Mouse (Mus musculus): ENCODE data around the gene Tenm4. TPM values are rescaled to one million over a fixed set of nuclear protein-coding genes. Genes with fewer than 3 reads are reported as not detected.

The Tenm4 gene
- polyA plus RNA-seq, 1 experiment from 2014 or later, result 49.7 TPM

DNA sequence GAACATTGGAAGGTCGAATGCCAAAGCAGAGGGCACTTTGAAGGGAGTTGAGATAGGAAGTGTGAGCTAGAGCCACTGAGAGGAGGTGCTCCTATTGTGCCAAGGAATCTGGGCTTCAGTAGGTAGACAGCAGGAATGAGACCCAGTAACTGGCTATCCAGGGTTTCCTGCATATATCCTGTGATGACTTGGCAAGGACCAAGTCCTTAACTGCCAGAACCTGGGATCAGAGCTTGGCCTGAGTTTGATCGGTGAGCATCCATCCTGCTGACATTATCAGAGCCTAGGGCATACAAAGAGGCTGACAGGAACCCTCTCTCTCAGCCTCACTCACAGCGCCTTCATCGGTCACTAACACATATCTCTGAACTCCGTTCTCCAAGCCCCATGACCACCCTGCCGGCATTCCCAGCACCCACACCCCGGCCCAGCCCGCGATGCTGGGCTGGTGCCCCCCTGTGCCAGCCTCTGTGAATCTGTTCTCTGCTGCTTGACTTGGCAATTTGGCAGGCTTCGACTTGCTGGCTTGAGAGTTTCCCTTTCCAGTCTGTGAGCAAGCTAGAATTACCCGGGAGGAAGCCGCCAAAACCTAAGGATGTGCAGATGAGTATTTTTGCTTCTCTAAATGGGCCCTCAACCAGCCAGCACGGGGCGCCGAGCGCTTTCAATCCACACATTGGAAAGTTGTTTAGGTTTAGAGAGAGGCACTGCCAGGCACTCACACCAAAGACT lies 698.2 kb downstream of the Tenm4 start:
- Histone ChIP-seq H3K4me3 (replicated peaks) (no peak overlapping the region), H3K36me3 (peaks cover 10% of the 10 kb centered on the region), H3K9ac (replicated peaks) (no peak overlapping the region), H3K27ac (replicated peaks) (peak overlapping the region; percentile 46), H3K4me2 (no peak overlapping the region), H3K4me1 (peaks cover 16% of the 10 kb centered on the region), H3K27me3 (replicated peaks) (no peaks in the 10 kb centered on the region), H3K9me3 (replicated peaks) (no peaks in the 10 kb centered on the region)
- 73% methylated on average over 16 of the region's 16 CpGs for WGBS
- peak; percentile 69; the same call in 1 of the 2 replicates for ATAC-seq (ENCODE audit: low FRiP score)

DNA sequence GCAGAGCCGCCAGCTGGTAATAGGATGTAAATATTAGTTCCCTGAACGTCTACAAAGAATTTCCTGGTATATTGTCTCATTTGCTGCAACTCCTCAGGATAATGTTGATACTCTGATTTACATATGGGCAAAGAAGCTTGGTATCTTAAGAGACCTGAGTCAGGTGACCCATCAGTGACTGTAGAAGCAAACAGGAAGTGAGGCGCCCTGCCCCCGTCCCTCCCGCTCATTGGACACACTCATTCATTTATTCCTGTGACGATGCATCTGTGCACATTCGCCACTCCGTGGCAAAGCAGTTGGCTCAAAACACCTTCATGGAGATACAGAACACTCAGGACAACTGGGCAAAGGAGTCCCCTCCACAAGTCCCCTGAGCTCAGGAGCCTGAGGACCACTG lies 699.4 kb downstream of the Tenm4 start:
- 74% methylated on average over 8 of the region's 8 CpGs for WGBS
- Histone ChIP-seq H3K9me3 (replicated peaks) (no peaks in the 10 kb centered on the region), H3K4me3 (replicated peaks) (no peak overlapping the region), H3K9ac (replicated peaks) (no peak overlapping the region), H3K36me3 (peaks cover 20% of the 10 kb centered on the region), H3K27ac (replicated peaks) (no peak overlapping the region), H3K4me1 (peaks cover 14% of the 10 kb centered on the region), H3K27me3 (replicated peaks) (no peaks in the 10 kb centered on the region), H3K4me2 (no peak overlapping the region)
- ATAC-seq (ENCODE audit: low FRiP score), result no peak

DNA sequence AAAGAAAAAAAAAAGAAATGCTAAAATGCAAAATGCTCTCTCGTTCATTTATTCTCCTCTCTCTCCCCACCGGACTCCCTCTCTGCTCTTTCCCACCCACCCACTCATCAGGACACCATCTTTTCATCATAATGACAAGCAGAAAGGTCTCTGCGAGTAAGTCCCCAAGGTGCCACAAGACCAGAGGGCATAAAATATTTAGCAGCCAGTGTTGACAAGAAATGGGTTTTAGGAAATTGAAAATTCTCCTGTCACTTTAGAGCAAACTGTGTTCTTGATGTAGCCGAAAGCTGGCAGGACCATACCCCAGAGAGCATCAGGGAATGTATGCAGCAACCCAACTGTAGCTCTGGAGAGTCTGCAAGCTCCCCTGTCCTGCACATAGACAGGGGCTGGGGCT lies 700.0 kb downstream of the Tenm4 start:
- Histone ChIP-seq H3K4me3 (replicated peaks) (no peak overlapping the region), H3K36me3 (peaks cover 20% of the 10 kb centered on the region), H3K27ac (replicated peaks) (no peak overlapping the region), H3K4me1 (peaks cover 11% of the 10 kb centered on the region), H3K9ac (replicated peaks) (no peak overlapping the region), H3K9me3 (replicated peaks) (no peaks in the 10 kb centered on the region), H3K4me2 (no peak overlapping the region), H3K27me3 (replicated peaks) (no peaks in the 10 kb centered on the region)
- ATAC-seq (ENCODE audit: low FRiP score), result no peak
- WGBS, result 63% methylated on average over 4 of the region's 4 CpGs

DNA sequence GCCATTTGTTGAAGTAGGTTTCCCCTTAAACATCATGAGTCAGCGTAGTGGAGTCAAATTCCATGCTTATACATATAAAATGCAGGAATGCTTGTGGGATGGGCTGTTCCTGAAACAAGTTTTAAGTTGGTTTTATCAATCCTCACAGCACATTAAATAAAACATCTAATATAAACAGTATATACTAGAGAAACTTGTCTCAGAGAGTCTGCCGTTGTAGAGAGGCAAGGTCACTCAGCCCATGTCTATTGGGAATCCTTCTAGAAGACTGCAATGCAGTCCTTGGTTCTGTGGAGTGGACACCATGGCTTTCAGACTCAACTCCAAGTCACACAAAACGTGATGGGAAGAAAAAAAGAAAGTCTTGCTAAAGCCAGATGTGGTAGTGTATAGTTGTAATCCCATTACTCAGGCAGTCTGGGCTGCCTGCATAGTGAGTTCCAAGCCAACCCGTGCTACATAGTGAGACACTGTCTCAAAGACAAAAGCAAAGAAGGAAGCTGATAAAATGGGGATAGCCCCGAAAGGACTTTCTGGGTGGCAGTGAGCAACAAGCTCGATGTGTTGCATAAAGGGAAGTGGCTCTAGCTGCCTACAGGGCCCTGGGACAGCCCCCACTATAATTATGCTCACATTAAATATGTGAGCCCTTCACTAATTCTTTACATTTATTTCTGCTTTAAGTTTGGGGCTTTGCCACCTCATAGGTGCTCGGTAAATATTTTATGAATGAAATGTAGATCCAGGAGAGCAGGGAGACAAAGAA lies 707.6 kb downstream of the Tenm4 start:
- no peak for ATAC-seq (ENCODE audit: low FRiP score)
- WGBS, result 85% methylated on average over 7 of the region's 7 CpGs
- H3K9me3 ChIP-seq (replicated peaks), result no peaks in the 10 kb centered on the region

DNA sequence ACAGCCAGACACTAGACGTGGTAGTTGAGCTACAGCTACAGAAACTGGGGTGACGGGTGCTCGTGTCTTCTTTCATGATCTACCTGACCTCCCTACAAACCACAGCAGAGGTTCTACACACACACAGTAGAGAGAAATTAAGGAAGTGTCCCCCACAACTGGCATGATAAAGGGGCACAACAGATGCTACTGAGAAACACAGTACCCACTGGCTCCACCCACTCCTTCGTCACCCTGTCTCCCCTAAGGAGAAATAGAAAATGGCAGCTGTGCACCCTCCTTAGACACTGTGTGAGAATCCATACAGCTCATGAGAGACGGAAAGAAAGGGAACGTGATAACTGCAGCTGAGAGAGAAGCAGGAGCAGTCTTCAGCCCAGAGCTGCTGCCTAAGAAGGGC lies 708.5 kb downstream of the Tenm4 start:
- WGBS, result 73% methylated on average over 6 of the region's 6 CpGs
- H3K4me1 ChIP-seq, result 0 out of 2 replicates have a peak, but pooled peaks cover 3% of the 10 kb centered on the region
- peaks cover 6% of the 10 kb centered on the region for H3K36me3 ChIP-seq
- H3K9ac ChIP-seq (replicated peaks), result no peak overlapping the region
- ATAC-seq (ENCODE audit: low FRiP score), result no peak
- no peak overlapping the region for H3K27ac ChIP-seq (replicated peaks)
- H3K9me3 ChIP-seq (replicated peaks), result no peaks in the 10 kb centered on the region
- no peaks in the 10 kb centered on the region for H3K27me3 ChIP-seq (replicated peaks)
- no peak overlapping the region for H3K4me3 ChIP-seq (replicated peaks)
- no peak overlapping the region for H3K4me2 ChIP-seq

More for the DNA sequence above, 707.6 kb downstream of the Tenm4 start:
- Histone ChIP-seq H3K27me3 (replicated peaks) (no peaks in the 10 kb centered on the region), H3K36me3 (peaks cover 15% of the 10 kb centered on the region), H3K4me2 (no peak overlapping the region), H3K27ac (replicated peaks) (no peak overlapping the region), H3K4me3 (replicated peaks) (no peak overlapping the region), H3K4me1 (0 out of 2 replicates have a peak, but pooled peaks cover 3% of the 10 kb centered on the region), H3K9ac (replicated peaks) (no peak overlapping the region)

DNA sequence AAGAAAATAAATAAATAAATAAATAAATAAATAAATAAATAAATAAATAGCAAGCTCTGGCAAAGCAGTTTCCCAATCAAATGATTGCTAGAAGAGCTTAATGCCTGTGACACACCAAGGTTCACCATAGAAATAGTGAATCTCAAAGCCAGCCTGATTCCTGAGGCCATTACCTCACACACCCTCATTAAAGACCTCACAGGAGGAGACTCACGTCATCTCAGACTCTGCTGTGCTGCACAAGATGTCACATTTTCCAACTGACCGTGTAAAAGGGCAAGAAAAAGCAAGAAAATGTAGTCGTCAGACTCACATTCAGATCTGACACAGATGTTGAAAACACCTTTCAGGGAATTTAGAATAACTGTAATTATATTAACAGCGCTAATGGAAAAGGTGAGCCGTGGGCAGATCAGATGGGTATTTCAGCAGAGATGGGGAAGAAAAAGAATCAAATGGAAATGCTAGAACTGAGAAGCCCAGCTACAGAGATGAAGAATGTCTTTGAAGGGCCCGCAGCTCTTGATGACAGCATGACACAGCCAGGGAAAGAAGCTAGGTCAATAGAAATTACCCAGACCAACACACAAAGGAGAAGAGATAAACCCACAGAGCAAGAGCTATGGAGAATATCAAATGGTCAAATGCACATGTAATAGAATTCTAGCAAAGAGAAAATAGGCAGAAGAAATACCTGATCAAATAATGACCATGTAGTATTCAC lies 709.3 kb downstream of the Tenm4 start:
- Histone ChIP-seq H3K4me3 (replicated peaks) (no peak overlapping the region), H3K4me2 (no peak overlapping the region), H3K27me3 (replicated peaks) (no peaks in the 10 kb centered on the region), H3K36me3 (0 out of 2 replicates have a peak, but pooled peaks cover under 1% of the 10 kb centered on the region), H3K9ac (replicated peaks) (no peak overlapping the region), H3K9me3 (replicated peaks) (no peaks in the 10 kb centered on the region), H3K27ac (replicated peaks) (no peak overlapping the region), H3K4me1 (0 out of 2 replicates have a peak, but pooled peaks cover 3% of the 10 kb centered on the region)
- 84% methylated on average over 6 of the region's 6 CpGs for WGBS
- no peak for ATAC-seq (ENCODE audit: low FRiP score)

DNA sequence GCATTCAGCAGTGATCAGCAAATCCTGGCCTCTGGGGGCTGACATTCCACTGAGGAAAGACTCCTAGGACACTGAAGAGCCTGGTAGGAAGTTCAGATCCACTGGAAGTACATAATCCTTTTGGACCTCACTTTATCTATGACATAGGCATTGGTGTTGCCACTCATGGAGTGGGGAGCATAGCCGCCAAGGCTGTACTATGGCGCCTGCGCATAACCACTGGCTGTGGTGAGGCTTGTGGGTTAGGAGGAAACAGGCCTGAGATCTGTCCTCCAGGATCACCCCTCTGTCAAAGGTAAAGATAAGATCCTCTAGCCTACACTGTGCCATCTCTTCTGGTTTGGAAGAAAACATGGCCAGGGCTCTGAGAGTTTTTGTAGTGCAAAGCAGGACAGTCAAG lies 712.3 kb downstream of the Tenm4 start:
- ATAC-seq (ENCODE audit: low FRiP score), result no peak

DNA sequence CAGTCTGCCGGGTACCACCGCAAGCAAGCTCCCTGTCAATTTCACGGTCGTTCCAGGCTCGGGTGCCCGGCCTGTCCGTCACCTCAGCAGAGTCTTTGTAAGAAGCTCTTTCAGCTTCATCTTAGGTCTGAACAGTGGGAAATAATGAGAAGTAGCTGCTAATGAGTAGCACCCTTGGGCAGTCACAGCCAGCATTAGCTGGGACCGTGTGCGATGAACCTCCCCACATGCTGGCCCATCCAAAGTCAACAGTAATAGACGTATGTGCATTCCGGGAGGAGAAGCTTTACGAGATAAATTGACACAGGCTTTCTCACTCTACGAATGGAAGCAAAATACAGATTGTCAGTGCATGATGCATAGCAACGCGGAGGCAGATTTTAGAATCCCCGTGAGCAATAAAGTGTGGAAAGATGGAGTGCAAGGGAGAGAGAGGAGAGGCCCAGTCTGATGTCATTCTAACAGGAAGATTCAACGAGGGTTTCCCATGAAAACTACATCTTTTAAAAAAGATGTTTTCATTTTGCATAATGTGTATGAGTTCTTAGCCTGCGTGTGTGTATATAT lies 716.1 kb downstream of the Tenm4 start:
- no peaks in the 10 kb centered on the region for H3K9me3 ChIP-seq (replicated peaks)
- H3K4me1 ChIP-seq, result peaks cover 23% of the 10 kb centered on the region
- H3K9ac ChIP-seq (replicated peaks), result no peak overlapping the region
- no peaks in the 10 kb centered on the region for H3K27me3 ChIP-seq (replicated peaks)
- H3K36me3 ChIP-seq, result 0 out of 2 replicates have a peak, but pooled peaks cover 3% of the 10 kb centered on the region
- WGBS, result 55% methylated on average over 18 of the region's 18 CpGs
- no peak overlapping the region for H3K27ac ChIP-seq (replicated peaks)
- H3K4me3 ChIP-seq (replicated peaks), result no peak overlapping the region
- H3K4me2 ChIP-seq, result no peak overlapping the region
- no peak for ATAC-seq (ENCODE audit: low FRiP score)

More for the DNA sequence above, 712.3 kb downstream of the Tenm4 start:
- Histone ChIP-seq H3K4me3 (replicated peaks) (no peak overlapping the region), H3K36me3 (0 out of 2 replicates have a peak, but pooled peaks cover 3% of the 10 kb centered on the region), H3K27me3 (replicated peaks) (no peaks in the 10 kb centered on the region), H3K9ac (replicated peaks) (no peak overlapping the region), H3K4me2 (no peak overlapping the region), H3K27ac (replicated peaks) (no peak overlapping the region), H3K9me3 (replicated peaks) (no peaks in the 10 kb centered on the region), H3K4me1 (peaks cover 11% of the 10 kb centered on the region; the same call in 1 of the 2 replicates)
- WGBS, result 98% methylated on average over 3 of the region's 3 CpGs

DNA sequence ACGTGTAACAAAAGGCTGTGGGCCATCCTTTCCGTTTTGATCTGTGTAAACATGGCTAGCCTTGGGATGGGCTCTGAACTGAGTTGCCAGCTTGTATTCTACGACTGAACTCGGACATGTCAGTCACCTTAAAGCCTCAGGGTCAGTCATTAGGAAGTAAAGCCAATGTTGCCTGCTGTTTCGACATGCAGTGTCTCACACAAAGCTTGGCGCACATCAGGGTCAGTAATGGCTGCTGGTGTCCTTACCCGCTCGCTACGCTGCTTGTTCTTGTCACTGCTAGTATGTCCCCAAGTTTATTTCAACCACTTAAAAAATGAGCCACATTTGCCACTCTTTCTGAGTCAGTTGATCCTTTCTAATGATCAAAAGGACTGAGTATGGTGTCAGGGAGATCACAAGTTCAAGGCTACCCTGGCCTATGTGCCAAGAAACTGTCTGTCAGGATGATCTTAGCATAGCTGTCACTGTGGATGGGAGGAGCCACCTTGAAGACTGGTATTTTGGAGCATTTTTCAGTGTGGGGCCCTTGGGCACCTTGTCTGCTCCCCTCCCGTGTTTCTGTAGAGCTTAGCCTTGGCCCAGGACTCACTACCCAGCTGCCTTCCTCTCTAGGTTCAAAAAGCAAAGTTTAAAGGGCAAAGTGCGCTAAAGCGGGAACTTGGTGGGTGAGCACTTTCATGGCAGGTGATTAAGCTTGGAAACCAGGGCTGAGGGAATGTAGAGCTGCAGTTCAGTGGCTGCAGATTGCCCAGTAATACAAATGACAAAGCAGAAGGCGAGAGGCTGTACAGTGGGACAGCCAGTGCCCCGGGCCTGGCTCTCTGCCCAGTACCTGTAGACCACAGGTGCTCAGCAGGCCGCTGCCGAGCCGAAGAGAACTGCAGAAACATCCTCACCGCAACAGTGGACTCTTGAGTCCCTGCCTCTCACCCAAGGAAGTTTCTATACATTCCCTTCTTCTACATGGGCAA lies 718.3 kb downstream of the Tenm4 start:
- no peak for ATAC-seq (ENCODE audit: low FRiP score)
- 82% methylated on average over 18 of the region's 18 CpGs for WGBS
- Histone ChIP-seq H3K36me3 (peaks cover 15% of the 10 kb centered on the region), H3K27ac (replicated peaks) (0 out of 2 replicates have a peak overlapping the region, but pooled peaks have one; percentile 69), H3K4me2 (no peak overlapping the region), H3K9ac (replicated peaks) (no peak overlapping the region), H3K27me3 (replicated peaks) (no peaks in the 10 kb centered on the region), H3K4me3 (replicated peaks) (no peak overlapping the region), H3K9me3 (replicated peaks) (no peaks in the 10 kb centered on the region), H3K4me1 (peaks cover 23% of the 10 kb centered on the region)

DNA sequence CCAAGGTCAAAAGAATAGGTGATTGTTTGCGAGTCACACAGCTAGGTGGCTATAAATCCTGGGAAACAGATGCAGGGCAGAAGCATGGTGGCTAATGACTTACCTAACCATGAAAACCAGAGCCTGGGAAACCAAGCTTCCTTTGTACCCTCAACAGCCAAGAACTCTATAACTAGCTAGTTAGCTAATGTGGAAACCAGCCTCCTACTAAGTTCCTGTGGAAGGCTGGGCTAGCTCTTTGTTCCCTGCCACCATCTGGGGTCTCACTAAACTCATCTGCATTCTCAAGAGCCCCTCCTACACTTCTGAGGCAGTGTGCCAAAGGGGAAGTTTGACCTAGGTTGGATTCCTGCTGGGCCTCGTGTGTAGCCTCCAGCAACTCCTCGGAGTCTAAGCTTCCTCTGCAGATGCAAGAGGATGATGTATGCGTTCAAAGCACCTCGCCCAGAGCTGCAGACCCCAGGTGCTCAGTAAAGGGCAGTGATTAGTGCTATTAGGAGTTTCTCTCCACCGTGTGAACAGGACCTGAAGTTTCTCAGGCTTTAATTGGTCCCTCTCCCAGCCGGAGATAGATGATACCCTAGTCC lies 719.1 kb downstream of the Tenm4 start:
- Histone ChIP-seq H3K4me2 (no peak overlapping the region), H3K27ac (replicated peaks) (peak overlapping the region; percentile 69; the same call in 1 of the 2 replicates), H3K27me3 (replicated peaks) (no peaks in the 10 kb centered on the region), H3K4me1 (peaks cover 23% of the 10 kb centered on the region), H3K4me3 (replicated peaks) (no peak overlapping the region), H3K9ac (replicated peaks) (no peak overlapping the region), H3K36me3 (peaks cover 23% of the 10 kb centered on the region), H3K9me3 (replicated peaks) (no peaks in the 10 kb centered on the region)
- ATAC-seq (ENCODE audit: low FRiP score), result no peak
- 9% methylated on average over 7 of the region's 7 CpGs for WGBS

All from neural tube, embryonic 15.5 days (tissue).